Mouse (Mus musculus): ENCODE measurements around the gene Exo5.

The Exo5 gene

DNA sequence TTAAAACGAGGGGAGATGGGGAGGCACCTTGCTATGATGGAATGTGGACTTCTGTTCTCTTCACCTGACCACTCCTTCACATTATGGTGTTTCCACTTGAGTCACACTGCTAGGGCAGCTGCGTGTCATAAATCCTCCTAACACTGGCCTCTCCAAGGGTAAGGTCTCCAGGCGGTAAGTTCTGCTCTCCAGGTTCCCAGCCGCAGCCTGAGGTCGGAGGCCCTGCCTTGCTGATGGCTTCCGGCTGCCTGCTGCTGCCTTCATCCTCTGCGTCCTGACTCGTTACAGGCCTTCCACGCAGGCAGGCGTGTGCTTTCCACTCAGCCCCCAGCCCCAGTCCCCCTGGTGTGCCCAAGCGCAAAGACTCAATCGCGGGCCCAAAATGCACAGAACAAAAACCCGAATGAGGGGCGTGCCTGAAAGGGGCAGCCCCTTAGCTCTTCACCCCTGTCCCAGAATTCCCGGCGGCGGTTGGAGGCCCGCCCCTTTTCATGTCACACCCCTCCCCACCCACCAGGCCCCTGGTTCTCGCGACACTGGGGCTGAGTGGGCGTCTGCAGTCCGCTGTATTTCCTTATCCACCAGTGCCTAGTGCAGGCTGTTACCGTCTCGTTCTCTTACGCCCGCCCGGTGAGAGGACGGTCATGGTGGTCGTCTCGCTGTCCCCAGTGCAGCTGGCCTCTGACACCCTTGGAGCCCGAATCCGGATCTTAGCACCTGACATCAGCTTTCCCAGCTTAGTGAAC is at the start of gene Exo5:
Exo5 (minus strand) TSS at position 464 of the 746 bp plus-strand sequence.
- peak; percentile 62 for DNase-seq (ENCODE audit: extremely low spot score, low read depth, low spot score)

DNA sequence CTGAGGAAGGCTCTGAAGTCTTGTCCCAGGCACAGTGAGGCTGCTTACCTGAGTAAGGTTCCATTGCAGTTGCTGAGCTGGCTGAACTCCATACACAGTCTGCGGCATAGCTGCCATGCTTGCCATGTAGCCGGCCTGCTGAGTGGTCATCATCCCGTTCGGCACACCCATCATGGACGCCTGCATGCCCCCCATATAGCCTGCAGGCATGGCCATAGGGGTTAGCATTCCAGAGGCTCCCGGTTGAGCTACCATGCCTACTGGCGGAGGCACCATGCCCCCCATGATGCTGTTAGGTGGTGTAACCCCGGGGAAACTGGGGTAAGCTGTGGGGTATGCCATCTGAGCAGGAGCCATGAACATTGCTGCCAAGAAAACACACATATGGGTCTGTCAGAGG is 47.0 kb upstream of the Exo5 start:
- DNase-seq (ENCODE audit: extremely low spot score, low read depth, low spot score): no peak

DNA sequence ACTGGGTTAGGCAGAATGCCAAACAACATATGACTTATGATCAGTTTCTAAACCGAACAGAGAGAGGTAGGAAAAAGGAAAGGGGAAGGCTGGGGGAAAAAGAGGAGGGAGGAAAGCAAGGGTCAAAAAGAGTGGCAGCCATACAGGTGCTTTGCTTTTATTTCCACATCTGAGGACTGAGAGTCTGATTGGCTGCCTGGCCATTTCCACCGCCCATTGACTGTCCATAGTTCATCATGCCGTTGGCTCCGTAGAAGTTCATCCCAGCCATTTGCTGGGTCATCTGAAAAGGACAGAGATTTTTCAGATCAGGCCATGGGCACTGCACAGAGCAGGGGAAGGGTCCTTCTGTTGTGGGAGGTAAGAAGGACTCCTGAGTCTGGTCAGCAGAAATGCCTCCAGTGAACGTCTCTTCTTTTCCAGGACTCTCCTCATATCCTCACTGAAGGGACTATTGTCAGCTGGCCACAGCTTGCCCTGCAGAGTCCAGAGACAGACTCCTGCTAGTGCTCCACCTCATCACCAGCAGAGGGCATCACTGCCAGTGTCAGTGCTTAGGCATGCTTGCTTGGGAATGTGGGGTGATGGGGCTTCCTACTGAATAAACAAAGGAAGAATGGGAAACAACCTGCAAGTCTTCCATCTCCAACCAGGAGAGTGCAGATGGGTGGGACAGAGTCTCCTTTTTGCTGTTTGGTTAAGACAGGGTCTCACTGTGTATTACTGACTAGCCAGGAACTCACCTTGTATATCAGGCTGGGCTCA is 44.7 kb upstream of the Exo5 start:
- no peak for DNase-seq (ENCODE audit: extremely low spot score, low read depth, low spot score)

DNA sequence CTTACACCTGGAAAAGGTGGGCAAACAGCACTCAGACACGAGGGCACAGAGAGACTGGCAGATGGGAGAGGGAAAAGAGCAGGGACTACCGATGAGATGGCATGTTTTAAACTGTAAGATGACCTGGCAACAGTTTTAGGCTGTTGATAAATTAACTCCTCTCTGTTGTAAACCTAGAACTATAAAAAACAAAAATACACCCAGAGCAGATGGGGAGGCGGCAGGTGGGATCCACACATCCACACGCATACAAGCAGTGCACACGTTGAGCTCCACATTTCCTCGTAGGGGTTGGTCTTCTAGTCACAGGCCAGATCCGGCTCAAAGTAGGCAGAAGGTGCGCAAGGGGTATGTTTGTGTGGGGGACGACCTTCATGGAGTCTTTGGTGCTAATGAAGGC is 43.7 kb upstream of the Exo5 start:
- no peak for DNase-seq (ENCODE audit: extremely low spot score, low read depth, low spot score)

DNA sequence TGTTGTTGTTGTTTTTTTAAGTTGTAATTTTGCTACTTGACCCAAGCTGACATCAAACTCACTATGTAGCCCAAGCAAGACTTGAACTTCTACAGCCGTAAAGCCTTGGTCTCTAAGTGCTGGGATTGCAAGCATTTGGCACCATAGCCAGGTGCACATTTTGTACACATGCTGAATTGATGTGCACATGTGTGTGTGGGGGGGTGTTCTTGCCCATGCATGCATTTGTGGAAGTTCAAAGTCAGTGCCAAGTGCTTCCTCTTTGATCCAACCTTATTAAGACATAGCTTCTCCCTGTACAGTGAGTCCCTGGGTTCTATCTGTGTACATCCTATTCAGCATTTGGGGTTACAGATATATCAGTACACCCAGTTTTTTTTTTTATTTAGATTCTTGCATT is 30.8 kb upstream of the Exo5 start:
- no peak for DNase-seq (ENCODE audit: extremely low spot score, low read depth, low spot score)

DNA sequence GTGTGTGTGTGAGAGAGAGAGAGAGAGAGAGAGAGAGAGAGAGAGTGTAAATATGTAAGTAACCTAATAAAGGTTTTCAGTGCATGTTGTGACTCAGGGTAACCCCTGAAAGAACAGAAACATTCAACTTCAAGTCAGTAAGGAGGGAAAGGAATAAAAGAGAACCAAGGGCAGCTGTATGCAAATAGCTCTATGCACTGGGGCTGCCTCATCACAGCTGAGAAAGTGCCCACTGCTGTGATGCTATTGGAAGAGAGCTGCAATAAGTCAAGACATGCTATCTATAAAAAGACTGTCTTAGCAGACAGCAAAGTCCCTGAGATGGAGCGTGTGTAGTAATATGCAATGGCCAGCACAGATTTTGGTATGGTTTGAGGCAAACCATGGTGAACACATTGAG is 28.9 kb upstream of the Exo5 start:
- no peak for DNase-seq (ENCODE audit: extremely low spot score, low read depth, low spot score)

DNA sequence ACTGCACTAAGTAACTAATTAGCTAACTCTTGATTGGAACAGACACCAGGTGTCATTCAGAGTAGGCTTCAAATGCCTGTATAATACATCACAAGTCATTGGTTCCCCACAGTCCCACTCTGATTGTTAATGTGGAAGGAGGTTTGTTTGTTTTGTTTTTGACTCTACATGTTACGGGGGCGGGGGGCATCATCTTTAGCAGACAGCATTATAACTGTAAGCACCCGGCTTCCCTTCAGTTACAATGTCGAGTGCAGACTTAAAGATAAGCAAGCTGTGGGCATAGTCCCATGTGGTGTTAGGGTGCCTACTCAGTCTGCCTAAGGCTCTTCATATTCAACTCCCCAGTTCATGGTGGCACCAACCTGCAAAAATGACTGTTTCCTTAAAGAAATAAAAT is 28.2 kb upstream of the Exo5 start:
- no peak for DNase-seq (ENCODE audit: extremely low spot score, low read depth, low spot score)

DNA sequence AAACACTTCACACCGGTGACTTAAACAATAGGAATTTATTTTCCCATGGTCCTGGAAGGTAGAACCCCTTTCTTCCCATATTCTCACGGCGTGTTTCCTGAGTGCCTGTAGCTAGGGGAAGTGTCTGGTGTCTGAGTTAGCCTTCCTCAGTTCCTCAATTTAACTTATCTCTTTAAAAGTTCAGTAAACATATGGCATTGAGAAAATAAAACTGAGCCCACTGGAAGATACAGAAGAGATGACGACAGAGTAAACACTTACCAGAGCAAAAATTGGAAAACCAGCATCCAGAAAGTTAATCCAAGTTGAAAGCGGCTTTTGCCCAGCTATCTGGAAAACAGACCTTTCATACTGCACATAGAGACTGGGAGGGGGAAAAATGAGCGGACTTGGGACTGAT is 27.3 kb upstream of the Exo5 start:
- no peak for DNase-seq (ENCODE audit: extremely low spot score, low read depth, low spot score)

DNA sequence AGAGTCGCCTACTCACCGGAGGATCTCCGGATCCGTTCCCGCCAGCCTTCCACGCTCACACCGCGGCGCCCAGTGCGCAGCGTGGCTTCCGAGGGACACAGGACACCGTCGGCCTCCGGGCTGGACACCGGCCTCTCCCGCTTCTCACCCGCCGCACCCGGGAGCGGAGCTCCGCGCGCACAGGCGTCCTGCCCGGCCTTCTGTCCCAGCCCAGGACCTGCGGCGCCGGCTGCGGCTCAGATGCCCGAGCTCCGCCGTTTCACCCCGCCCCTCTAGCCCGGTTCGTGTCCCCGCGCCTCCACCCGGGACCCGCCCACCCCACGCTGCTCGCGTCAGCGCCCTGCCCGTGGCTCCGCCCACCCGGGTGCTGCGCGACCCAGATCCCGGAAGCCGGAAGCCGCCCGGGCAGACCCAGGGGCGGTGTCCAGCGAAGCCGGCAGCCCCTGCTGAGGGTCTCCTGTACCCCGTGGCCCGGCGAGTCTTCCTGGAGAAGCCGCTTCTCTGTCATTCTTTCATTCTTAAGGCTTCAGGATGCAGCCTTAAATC is 26.7 kb upstream of the Exo5 start, which contains the start of gene Zfp69:
Zfp69 (minus strand) TSS at position 272 of the 546 bp plus-strand sequence.
- DNase-seq (ENCODE audit: extremely low spot score, low read depth, low spot score): no peak

DNA sequence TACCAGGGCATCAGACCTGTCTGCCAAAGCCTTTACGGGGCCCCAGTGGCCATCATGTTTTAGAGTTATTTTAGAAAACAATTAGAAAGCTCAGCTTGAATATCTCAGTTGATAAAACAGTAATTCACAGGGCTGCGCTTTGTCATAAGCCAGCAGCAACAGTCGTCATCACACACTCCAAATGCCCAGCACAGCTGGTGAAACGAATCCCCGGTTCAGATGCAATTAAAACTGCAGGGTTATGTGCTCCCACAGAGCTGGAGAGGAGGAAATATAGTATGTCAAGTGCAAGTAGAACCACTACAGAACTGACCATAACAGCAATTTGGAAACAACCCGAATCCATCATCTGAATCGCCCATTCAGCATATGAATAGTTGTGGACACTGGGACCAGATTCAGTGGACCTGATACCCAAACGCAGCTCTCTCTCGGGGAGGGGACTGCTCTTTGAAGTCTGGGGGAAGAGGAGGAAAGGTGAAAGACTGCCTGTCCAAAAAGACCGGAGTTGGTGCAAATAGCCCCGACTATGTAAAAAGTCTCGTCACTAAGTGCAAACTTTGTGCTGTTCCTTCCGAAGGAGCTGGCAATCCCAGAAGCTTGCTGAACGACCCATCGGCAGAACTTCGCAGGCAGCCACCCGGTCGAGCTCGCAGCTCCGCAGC is 26.1 kb upstream of the Exo5 start:
- no peak for DNase-seq (ENCODE audit: extremely low spot score, low read depth, low spot score)

DNA sequence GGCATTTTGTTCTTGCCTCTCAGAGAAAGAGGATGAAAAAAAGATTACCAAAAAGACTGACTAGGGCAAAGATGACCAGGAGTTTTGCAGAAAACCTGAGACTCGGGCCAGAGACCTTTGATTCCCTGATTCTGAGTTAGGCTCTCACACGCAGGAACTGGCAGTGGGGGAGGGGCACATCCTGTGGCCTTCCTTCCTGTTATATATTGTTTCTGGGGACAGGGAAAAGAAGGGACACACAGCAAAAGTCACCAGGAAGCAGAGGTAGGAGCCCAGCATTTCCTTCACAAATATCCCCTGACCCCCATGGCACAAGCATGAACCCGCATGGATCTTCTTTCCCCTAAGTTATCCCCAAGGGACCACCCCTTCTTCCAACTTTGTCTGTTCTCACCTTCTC is 24.1 kb upstream of the Exo5 start:
- no peak for DNase-seq (ENCODE audit: extremely low spot score, low read depth, low spot score)

DNA sequence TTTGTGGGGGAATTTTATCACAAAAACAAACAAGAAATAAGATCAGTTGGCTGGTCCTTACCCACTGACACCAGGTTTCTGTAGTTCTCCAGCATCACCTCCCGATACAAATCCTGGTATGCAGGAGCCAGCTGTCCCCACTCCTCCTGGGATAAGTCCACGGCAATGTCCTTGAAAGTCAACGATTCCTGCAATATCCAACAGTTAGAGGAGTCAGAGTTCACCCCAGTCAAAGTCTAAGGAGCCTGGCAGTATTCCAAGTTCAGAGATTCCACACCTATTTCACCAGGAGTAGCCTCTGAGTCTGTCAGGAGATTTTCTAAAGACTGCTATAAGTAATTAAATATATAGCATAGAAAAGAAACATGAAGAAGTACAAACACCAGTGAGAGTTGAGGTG is 10.2 kb upstream of the Exo5 start:
- no peak for DNase-seq (ENCODE audit: extremely low spot score, low read depth, low spot score)

DNA sequence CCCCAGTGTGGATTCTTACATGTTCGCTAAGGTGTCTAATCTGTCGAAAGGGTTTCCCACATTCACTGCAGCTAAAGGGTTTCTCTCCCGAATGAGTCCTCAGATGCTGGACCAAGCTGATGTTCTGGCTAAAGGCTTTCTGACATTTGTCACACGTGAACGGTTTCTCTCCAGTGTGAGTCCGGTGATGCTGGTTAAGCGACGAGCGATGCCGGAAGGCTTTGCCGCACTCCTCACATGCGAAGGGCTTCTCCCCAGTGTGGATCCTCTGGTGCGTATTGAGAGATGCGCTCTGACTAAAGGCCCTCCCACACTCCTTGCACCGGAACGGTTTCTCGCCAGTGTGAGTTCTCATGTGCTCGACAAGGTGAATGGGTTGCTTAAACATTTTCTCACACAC is 5.9 kb upstream of the Exo5 start:
- DNase-seq (ENCODE audit: extremely low spot score, low read depth, low spot score): no peak

DNA sequence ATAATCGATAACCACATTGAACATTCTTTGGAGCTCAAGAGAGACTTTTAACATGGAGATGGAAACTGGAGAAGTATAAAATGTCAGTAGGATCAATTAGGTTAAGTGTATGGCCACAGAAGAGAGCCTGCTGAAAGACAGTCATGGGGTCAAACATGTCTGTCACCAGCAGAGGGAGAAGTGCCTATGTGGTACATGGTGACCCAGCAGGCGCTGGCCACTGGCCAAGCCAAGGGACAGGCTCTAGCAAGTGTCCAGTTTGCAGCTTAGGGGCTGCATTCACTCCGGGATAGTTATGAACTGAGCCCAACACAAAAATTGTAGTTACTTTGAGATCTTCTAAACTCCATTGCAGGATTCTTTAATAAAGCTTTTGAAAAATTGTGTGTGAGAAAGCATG is 3.9 kb upstream of the Exo5 start:
- DNase-seq (ENCODE audit: extremely low spot score, low read depth, low spot score): no peak

DNA sequence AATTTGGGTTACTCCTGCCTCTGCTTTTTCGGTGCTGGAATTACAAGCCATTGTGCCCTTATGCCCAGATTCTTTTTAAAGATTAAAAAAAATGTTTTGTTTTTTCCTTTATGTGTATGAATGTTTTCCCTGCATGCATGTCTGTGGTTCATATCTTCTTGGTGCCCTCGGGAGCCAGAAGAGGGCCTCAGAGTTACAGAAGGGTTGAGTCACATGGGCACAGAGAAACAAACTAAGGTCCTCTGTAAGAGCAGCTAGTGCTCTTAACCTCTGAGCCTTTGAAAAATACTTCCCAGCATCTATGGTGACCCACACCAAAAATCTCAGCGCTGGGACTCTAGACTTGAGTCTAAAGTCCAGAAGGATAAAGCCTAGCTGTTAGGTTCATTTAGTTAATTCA is 569 bp upstream of the Exo5 start:
- no peak for DNase-seq (ENCODE audit: extremely low spot score, low read depth, low spot score)

DNA sequence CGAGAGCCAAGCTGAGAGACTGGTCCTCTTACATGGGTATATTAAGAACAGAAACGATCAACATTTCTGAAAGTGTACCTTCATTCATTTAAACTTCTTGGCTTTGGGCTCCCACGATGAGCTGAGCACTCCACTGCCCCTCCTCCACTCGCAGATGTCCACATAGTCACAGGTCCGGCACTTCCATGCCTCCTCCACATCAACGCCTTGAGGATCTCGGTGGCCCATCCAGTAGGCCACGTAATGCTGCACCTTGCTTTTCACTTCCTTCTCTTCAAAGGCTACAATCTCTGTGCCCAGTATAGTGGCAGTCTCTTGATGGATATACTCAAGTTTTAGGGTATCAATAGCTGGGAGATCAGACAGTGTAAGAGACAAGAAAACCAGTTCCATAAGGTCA is 3.4 kb downstream of the Exo5 start:
- no peak for DNase-seq (ENCODE audit: extremely low spot score, low read depth, low spot score)

DNA sequence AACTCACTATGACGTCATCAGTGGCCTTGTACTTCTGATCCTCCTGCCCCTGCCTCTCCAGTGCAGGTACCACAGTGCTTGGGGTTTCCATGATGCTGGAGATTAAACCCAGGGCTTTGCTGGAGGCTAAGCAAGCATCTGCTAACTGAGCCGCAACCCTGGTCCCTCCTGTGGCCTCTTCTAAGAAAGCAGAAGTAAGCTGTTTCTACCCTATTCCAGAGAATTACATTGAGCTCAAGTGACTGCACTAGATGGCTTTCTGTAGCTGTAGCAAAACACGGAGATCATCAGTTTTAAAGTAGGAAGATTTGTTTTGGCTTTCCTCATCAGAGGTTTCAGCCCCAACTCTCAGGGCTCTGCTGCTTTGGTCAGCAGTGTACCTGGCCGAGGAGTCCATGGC is 10.3 kb downstream of the Exo5 start:
- no peak for DNase-seq (ENCODE audit: extremely low spot score, low read depth, low spot score)

DNA sequence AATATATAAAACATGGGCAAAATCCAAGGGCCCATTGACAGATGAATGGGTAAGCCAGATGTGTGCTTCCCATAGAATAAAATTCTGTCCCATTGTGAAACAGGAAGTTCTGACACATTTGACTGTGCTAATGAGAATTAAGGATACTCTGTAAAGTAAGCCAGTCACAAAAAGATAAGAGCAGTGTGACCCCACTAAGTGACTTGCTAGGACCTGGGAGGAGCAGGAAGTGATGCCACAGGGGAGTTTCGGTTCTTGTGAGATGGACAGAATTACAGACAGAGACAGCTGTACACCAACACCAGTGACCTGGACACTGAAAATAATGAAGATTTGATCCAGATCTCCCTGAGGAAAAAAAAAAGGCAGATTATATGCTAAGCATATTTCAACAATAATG is 11.0 kb downstream of the Exo5 start:
- no peak for DNase-seq (ENCODE audit: extremely low spot score, low read depth, low spot score)

DNA sequence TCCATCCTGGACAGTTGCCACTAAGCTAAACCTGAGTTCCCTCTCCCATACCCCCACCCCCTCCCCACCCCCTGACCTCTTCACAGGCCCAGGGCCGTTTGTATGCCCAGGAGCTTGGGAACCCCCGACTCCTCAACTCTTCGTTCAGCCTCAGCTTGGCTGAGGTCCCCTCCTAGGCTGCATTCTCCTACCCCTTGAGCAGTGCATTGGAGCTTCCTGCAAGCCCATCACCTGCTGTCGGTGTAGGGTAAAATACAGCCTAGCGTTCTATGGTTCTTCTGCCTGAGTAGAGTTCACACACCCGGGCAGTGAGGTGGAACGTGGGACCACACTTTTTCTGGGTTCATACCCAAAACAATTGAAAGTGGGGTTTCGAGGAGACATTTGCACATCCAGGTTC is 11.4 kb downstream of the Exo5 start:
- no peak for DNase-seq (ENCODE audit: extremely low spot score, low read depth, low spot score)

DNA sequence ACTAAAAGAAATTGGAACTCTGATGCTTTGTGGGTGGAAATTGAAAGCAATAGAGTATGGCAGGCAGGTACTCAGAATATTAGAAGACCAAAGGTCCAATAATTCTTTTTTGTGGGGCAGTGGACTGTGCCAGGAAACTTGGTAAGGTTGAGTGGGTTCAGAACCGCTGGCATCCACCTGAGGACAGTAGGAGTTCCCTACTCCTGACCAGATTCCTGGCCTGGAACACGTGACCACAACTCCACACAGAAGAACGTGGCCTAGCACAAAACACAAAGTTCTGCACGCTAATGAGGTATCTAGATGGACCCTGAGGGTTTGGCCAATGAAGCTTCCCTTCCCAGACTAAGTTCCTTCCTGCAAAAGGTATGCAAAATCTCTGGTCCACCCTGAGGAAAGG is 12.0 kb downstream of the Exo5 start:
- DNase-seq (ENCODE audit: extremely low spot score, low read depth, low spot score): no peak

DNA sequence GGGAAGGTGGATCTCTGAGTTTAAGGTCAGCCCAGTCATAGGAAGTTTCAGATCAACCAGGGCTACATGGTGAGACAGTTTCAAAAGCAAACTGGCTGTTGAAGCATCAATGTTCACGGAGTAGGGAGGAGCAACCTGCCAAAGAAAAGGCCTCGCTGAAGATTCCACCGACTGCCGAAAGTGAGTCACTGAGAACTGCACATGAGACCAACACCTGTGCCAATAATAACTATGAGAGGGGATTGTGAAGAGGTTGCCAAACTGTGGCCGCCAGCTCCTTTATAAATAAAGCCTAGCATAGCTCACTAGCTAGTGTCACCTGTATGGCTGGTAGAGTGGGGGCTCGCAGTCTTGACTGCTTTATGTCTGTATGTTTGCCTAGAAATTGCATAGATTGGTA is 13.7 kb downstream of the Exo5 start:
- DNase-seq (ENCODE audit: extremely low spot score, low read depth, low spot score): no peak

Measured in hindlimb bud, embryonic 11.5 days (tissue).